Mouse (Mus musculus): ENCODE measurements around the gene Sap30bp. TPM values are rescaled to one million over a fixed set of nuclear protein-coding genes. Genes with fewer than 3 reads are reported as not detected.

Sap30bp gene
- total and polyA plus RNA-seq, 2 experiments from 2014 or later = 17.9 to 19.0 TPM

DNA sequence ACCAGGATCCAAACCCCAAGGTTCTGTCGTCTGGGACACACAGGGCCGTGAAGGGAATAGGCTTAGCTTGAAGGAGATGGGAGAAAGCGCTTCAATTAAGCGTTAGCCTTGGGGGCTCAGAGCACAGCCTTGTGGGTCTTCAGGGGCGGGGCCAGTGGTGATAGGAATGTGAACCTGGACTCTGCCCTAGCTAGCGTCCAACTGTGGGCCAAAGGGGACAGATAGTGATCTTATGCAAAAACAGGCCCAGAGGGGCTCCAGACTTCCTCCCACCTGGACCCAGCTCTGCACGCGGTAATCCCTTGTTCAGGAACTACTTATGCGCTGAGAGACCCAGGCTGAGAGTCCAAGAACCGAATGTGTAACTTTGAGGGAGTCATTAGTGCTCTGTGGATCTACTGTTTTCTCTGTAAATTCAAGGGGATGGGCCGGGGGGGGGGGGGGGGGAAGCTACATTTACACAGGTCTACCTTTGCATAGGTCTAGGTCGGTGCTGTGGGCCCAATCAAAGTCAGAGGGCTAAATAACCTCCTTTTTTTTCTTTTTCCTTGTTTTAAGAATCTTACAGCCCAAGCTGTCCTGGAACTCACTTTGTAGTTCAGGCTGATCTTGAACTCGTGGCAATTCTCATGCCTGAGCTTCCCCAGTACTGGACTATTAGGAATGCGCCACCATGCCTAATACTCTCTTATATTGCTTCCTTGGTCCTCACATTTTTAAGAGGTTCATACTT, 78.6 kb downstream of the Sap30bp start:
- peaks cover 14% of the 10 kb centered on the region for H3K4me1 ChIP-seq (ENCODE audit: control insufficient read depth, insufficient read depth)
- H3K9me3 ChIP-seq (replicated peaks; ENCODE audit: control insufficient read depth, low read length) = no peaks in the 10 kb centered on the region
- peak overlapping the region; percentile 80 for H3K27ac ChIP-seq (ENCODE audit: low read depth)
- TF ChIP-seq EP300 (IDR thresholded peaks at IDR 0.05; ENCODE audit: low read depth) = no peak
- no peak for TF ChIP-seq CTCF (IDR thresholded peaks at IDR 0.05; ENCODE audit: low read depth)
- H3K4me2 ChIP-seq (ENCODE audit: low read depth, low read length) = peak overlapping the region; percentile 80
- ATAC-seq (ENCODE audit: insufficient read depth, low read depth) (no peak), DNase-seq (ENCODE audit: low spot score) (no peak)
- 35% methylated on average over 13 of the region's 14 CpGs for WGBS
- H3K9ac ChIP-seq (replicated peaks; ENCODE audit: low read depth, low read length) = peak overlapping the region; percentile 62
- H3K4me3 ChIP-seq (ENCODE audit: low read depth, low read length) = peak overlapping the region; percentile 55
- no peaks in the 10 kb centered on the region for H3K27me3 ChIP-seq (ENCODE audit: control insufficient read depth, insufficient read depth, low read length)
- H3K36me3 ChIP-seq (replicated peaks; ENCODE audit: control insufficient read depth, insufficient read depth, low read length) = peaks cover 22% of the 10 kb centered on the region

DNA sequence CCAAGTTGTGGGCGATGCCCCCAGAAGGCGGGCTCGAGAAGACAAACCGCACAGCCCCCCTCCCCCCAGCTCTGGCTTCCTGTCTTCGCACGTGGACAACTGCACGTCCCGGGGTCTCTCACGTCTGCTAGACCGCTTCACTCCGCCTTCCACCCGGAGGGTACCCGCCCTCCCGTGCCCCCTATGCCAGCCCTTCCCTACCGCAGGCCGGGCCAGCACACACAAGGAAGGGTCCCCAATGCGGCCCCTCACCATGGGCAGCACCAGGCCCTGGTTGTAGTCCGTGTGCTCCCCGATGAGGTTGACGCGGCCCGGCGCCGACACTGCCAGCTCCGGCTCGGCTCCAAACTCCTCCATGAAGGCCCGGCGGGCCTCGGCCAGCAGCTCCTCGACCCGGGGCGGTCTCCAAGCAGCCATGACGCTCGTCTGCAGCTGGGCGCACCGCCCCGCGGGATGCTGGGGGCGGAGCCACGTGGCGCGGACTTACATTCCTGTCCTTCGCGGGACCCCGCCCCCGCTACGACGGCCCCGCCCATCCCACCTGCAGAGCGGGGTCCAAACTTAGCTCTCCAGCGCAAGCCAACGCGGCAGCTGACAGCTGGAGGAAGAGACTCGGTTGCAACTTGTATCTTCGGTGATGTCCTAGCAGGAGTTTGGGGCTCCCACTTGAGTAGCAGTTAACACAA, 79.3 kb downstream of the Sap30bp start, which contains the start of gene Galk1:
TSS of gene Galk1 (minus strand) at position 458 of the 686 bp plus-strand sequence.
- peak within 1 kb of the TSS; percentile 55 for H3K4me3 ChIP-seq (ENCODE audit: low read depth, low read length)
- H3K27me3 ChIP-seq (ENCODE audit: control insufficient read depth, insufficient read depth, low read length) = no peaks in the 10 kb centered on the region
- peak within 1 kb of the TSS; percentile 80 for H3K4me2 ChIP-seq (ENCODE audit: low read depth, low read length)
- under 1% methylated on average over 55 of the region's 55 CpGs for WGBS
- ATAC-seq (ENCODE audit: insufficient read depth, low read depth) (peak; percentile 94), DNase-seq (ENCODE audit: low spot score) (peak; percentile 88)
- peaks cover 14% of the 10 kb centered on the region for H3K4me1 ChIP-seq (ENCODE audit: control insufficient read depth, insufficient read depth)
- no peaks in the 10 kb centered on the region for H3K9me3 ChIP-seq (replicated peaks; ENCODE audit: control insufficient read depth, low read length)
- TF ChIP-seq CTCF (IDR thresholded peaks at IDR 0.05; ENCODE audit: low read depth) (no peak), EP300 (IDR thresholded peaks at IDR 0.05; ENCODE audit: low read depth) (no peak)
- H3K36me3 ChIP-seq (replicated peaks; ENCODE audit: control insufficient read depth, insufficient read depth, low read length) = peaks cover 22% of the 10 kb centered on the region
- H3K9ac ChIP-seq (replicated peaks; ENCODE audit: low read depth, low read length) = peak within 1 kb of the TSS; percentile 62
- H3K27ac ChIP-seq (ENCODE audit: low read depth) = peak within 1 kb of the TSS; percentile 80

DNA sequence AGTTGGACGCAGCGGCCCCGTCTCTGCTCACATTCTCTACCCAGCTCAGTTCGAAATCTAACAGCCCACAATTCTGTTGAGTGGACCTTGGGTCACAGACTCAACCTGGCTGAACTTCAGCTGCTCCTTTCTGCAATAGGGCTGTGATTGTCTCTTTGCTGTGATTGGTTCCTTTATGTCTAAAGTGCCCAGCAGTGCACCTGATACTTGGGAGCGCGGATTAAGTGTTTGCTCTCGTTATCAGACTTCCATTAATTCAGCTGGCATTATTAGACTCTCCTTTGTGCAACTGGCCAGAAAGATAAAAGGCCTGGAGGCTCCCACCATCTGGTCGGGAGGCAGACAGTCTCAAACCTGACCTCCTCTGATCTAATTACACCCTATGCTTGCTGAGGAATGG, 81.7 kb downstream of the Sap30bp start:
- Histone ChIP-seq H3K27me3 (ENCODE audit: control insufficient read depth, insufficient read depth, low read length) (no peaks in the 10 kb centered on the region), H3K4me3 (ENCODE audit: low read depth, low read length) (no peak overlapping the region), H3K27ac (ENCODE audit: low read depth) (no peak overlapping the region), H3K4me1 (ENCODE audit: control insufficient read depth, insufficient read depth) (peaks cover 14% of the 10 kb centered on the region), H3K4me2 (ENCODE audit: low read depth, low read length) (no peak overlapping the region), H3K9ac (replicated peaks; ENCODE audit: low read depth, low read length) (no peak overlapping the region), H3K9me3 (replicated peaks; ENCODE audit: control insufficient read depth, low read length) (no peaks in the 10 kb centered on the region), H3K36me3 (replicated peaks; ENCODE audit: control insufficient read depth, insufficient read depth, low read length) (peaks cover 6% of the 10 kb centered on the region; the same call in 1 of the 2 replicates)
- no peak for ATAC-seq (ENCODE audit: insufficient read depth, low read depth)
- no peak for DNase-seq (ENCODE audit: low spot score)
- TF ChIP-seq CTCF (IDR thresholded peaks at IDR 0.05; ENCODE audit: low read depth) (no peak), EP300 (IDR thresholded peaks at IDR 0.05; ENCODE audit: low read depth) (no peak)
- 55% methylated on average over 8 of the region's 8 CpGs for WGBS

Other genes starting within 250 kb of the Sap30bp start
- 48.6 and 126 TPM in 2 replicates for gene Grb2, start 224.7 kb upstream of the Sap30bp start, total RNA-seq (2014; rRNA removed; ENCODE audit: low replicate concordance)
- gene Grb2, start 224.7 kb upstream of the Sap30bp start, polyA plus RNA-seq (2015; fragmentation: Nextera tagmentation; extraction: Ambion mirVana) = 96.9 and 116 TPM in 2 replicates
- gene Tmem94, start 167.8 kb upstream of the Sap30bp start, total RNA-seq (2014; rRNA removed; ENCODE audit: low replicate concordance) = 56.9 and 65.0 TPM in 2 replicates
- gene Tmem94, start 167.8 kb upstream of the Sap30bp start, polyA plus RNA-seq (2015; fragmentation: Nextera tagmentation; extraction: Ambion mirVana) = 32.5 and 34.0 TPM in 2 replicates
- 62.1 and 107 TPM in 2 replicates for gene Caskin2, start 119.6 kb upstream of the Sap30bp start, total RNA-seq (2014; rRNA removed; ENCODE audit: low replicate concordance)
- 12.6 and 14.2 TPM in 2 replicates for gene Caskin2, start 119.6 kb upstream of the Sap30bp start, polyA plus RNA-seq (2015; fragmentation: Nextera tagmentation; extraction: Ambion mirVana)
- 35.5 and 58.5 TPM in 2 replicates for gene Tsen54, start 118.6 kb upstream of the Sap30bp start, total RNA-seq (2014; rRNA removed; ENCODE audit: low replicate concordance)
- gene Tsen54, start 118.6 kb upstream of the Sap30bp start, polyA plus RNA-seq (2015; fragmentation: Nextera tagmentation; extraction: Ambion mirVana) = 14.8 and 17.7 TPM in 2 replicates
- 49.8 and 85.5 TPM in 2 replicates for gene Llgl2, start 109.2 kb upstream of the Sap30bp start, total RNA-seq (2014; rRNA removed; ENCODE audit: low replicate concordance)
- 12.7 and 14.1 TPM in 2 replicates for gene Llgl2, start 109.2 kb upstream of the Sap30bp start, polyA plus RNA-seq (2015; fragmentation: Nextera tagmentation; extraction: Ambion mirVana)
- gene Myo15b, start 74.9 kb upstream of the Sap30bp start, total RNA-seq (2014; rRNA removed; ENCODE audit: low replicate concordance) = not detected in 2 replicates
- 0.04 and 0.11 TPM in 2 replicates for gene Myo15b, start 74.9 kb upstream of the Sap30bp start, polyA plus RNA-seq (2015; fragmentation: Nextera tagmentation; extraction: Ambion mirVana)
- gene Smim5, start 33.3 kb upstream of the Sap30bp start, total RNA-seq (2014; rRNA removed; ENCODE audit: low replicate concordance) = 57.5 and 83.0 TPM in 2 replicates
- 79.3 and 93.3 TPM in 2 replicates for gene Smim5, start 33.3 kb upstream of the Sap30bp start, polyA plus RNA-seq (2015; fragmentation: Nextera tagmentation; extraction: Ambion mirVana)
- not detected in 2 replicates for gene Smim6, start 21.3 kb upstream of the Sap30bp start, total RNA-seq (2014; rRNA removed; ENCODE audit: low replicate concordance)
- 0.98 and 1.6 TPM in 2 replicates for gene Smim6, start 21.3 kb upstream of the Sap30bp start, polyA plus RNA-seq (2015; fragmentation: Nextera tagmentation; extraction: Ambion mirVana)
- 5.4 and 5.8 TPM in 2 replicates for gene Recql5, start 195 bp downstream of the Sap30bp start, total RNA-seq (2014; rRNA removed; ENCODE audit: low replicate concordance)
- 6.2 and 6.3 TPM in 2 replicates for gene Recql5, start 195 bp downstream of the Sap30bp start, polyA plus RNA-seq (2015; fragmentation: Nextera tagmentation; extraction: Ambion mirVana)
- gene Itgb4, start 41.4 kb downstream of the Sap30bp start, total RNA-seq (2014; rRNA removed; ENCODE audit: low replicate concordance) = 1.1 and 1.5 TPM in 2 replicates
- 0.85 and 1.1 TPM in 2 replicates for gene Itgb4, start 41.4 kb downstream of the Sap30bp start, polyA plus RNA-seq (2015; fragmentation: Nextera tagmentation; extraction: Ambion mirVana)
- 90.4 and 98.3 TPM in 2 replicates for gene Galk1, start 79.4 kb downstream of the Sap30bp start, total RNA-seq (2014; rRNA removed; ENCODE audit: low replicate concordance)
- 86.3 and 88.4 TPM in 2 replicates for gene Galk1, start 79.4 kb downstream of the Sap30bp start, polyA plus RNA-seq (2015; fragmentation: Nextera tagmentation; extraction: Ambion mirVana)
- 365 and 410 TPM in 2 replicates for gene H3f3b, start 94.7 kb downstream of the Sap30bp start, total RNA-seq (2014; rRNA removed; ENCODE audit: low replicate concordance)
- gene H3f3b, start 94.7 kb downstream of the Sap30bp start, polyA plus RNA-seq (2015; fragmentation: Nextera tagmentation; extraction: Ambion mirVana) = 518 and 561 TPM in 2 replicates
- 23.1 and 26.1 TPM in 2 replicates for gene Unk, start 97.0 kb downstream of the Sap30bp start, total RNA-seq (2014; rRNA removed; ENCODE audit: low replicate concordance)
- 8.4 and 9.5 TPM in 2 replicates for gene Unk, start 97.0 kb downstream of the Sap30bp start, polyA plus RNA-seq (2015; fragmentation: Nextera tagmentation; extraction: Ambion mirVana)
- 0.27 and 2.7 TPM in 2 replicates for gene Unc13d, start 144.7 kb downstream of the Sap30bp start, total RNA-seq (2014; rRNA removed; ENCODE audit: low replicate concordance)
- gene Unc13d, start 144.7 kb downstream of the Sap30bp start, polyA plus RNA-seq (2015; fragmentation: Nextera tagmentation; extraction: Ambion mirVana) = 0.42 and 0.47 TPM in 2 replicates
- 113 and 120 TPM in 2 replicates for gene Wbp2, start 153.7 kb downstream of the Sap30bp start, total RNA-seq (2014; rRNA removed; ENCODE audit: low replicate concordance)
- gene Wbp2, start 153.7 kb downstream of the Sap30bp start, polyA plus RNA-seq (2015; fragmentation: Nextera tagmentation; extraction: Ambion mirVana) = 106 and 117 TPM in 2 replicates
- gene Trim47, start 193.9 kb downstream of the Sap30bp start, total RNA-seq (2014; rRNA removed; ENCODE audit: low replicate concordance) = 89.0 and 104 TPM in 2 replicates
- gene Trim47, start 193.9 kb downstream of the Sap30bp start, polyA plus RNA-seq (2015; fragmentation: Nextera tagmentation; extraction: Ambion mirVana) = 42.8 and 43.9 TPM in 2 replicates
- gene Trim65, start 197.8 kb downstream of the Sap30bp start, total RNA-seq (2014; rRNA removed; ENCODE audit: low replicate concordance) = 5.9 and 15.0 TPM in 2 replicates
- gene Trim65, start 197.8 kb downstream of the Sap30bp start, polyA plus RNA-seq (2015; fragmentation: Nextera tagmentation; extraction: Ambion mirVana) = 2.7 TPM in 2 replicates
- gene Mrpl38, start 205.6 kb downstream of the Sap30bp start, total RNA-seq (2014; rRNA removed; ENCODE audit: low replicate concordance) = 114 and 153 TPM in 2 replicates
- gene Mrpl38, start 205.6 kb downstream of the Sap30bp start, polyA plus RNA-seq (2015; fragmentation: Nextera tagmentation; extraction: Ambion mirVana) = 79.1 and 80.8 TPM in 2 replicates
- gene Fbf1, start 234.9 kb downstream of the Sap30bp start, total RNA-seq (2014; rRNA removed; ENCODE audit: low replicate concordance) = 20.4 and 22.8 TPM in 2 replicates
- gene Fbf1, start 234.9 kb downstream of the Sap30bp start, polyA plus RNA-seq (2015; fragmentation: Nextera tagmentation; extraction: Ambion mirVana) = 8.2 and 8.5 TPM in 2 replicates

Measured in heart, postnatal 0 days (tissue).